Mouse (Mus musculus) small intestine, adult 2 months (tissue): ENCODE data around the gene Rab11fip3.

ENCODE experiments used
- CTCF ChIP-seq: fragments of 200-500 bp; IDR thresholded peaks from 2 replicates; pipeline ENCODE4 v1.5.1; 2012; ENCODE audit warnings: low read depth, mild to moderate bottlenecking, control low read depth, inconsistent platforms, low read length, moderate library complexity, mixed read lengths; ENCODE audit not compliant: insufficient replicate concordance, insufficient read length; ENCODE audit errors: extremely low read depth
- POLR2A ChIP-seq: fragments of 200-500 bp; IDR thresholded peaks from 2 replicates; pipeline ENCODE4 v1.6.1; 2012; ENCODE audit warnings: low read depth, mild to moderate bottlenecking, control low read depth, inconsistent platforms, low read length, moderate library complexity

DNA sequence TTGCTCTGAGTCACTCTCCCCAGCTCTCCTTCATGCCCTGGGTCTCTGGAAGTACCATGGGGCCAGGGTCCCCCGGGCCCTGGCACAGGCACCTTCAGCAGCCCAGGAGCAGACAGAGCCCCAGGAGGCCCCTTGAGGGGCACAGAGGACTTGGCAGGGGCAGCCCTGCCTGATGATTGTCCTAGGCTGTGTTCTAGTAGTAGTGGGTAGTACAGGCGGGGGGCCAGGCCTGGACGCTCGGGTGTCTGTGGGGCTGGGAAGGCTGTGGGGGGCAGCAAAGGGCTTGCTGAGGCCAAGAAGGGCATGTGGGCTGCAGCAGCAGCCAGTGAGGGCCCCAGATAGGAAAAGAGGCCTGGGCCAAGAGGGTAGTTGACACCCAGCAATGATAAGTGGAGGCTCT, 121.8 kb downstream of the Rab11fip3 start:
- no peak for TF ChIP-seq POLR2A
- no peak for TF ChIP-seq CTCF
